Mouse (Mus musculus): Measurements from ENCODE around the gene Prorsd1. TPM values are rescaled to one million over a fixed set of nuclear protein-coding genes. Genes with fewer than 3 reads are reported as not detected.
"Not testable (repeated sequence)": the region's sequence is repeated elsewhere in the genome, so short reads cannot be mapped to it uniquely, and the experiment has no call there.

Gene Prorsd1
- 4.8 and 4.9 TPM in 2 replicates for polyA plus RNA-seq (2012; rRNA removed)

GRCm38 (mm10) chr11:29514682-29515412 lies at the start of gene Prorsd1:
Gene Prorsd1 (minus strand): TSS chr11:29515033.
- peak; percentile 41 to 67 for DNase-seq (ENCODE audit: extremely low spot score in 1 of 2, low spot score in 1 of 2)

- no peak for DNase-seq (ENCODE audit: extremely low spot score in 1 of 2, low spot score in 1 of 2)
These were observed 48.6 kb upstream of the Prorsd1 start for GRCm38 (mm10) chr11:29563406-29563805.

- DNase-seq (ENCODE audit: extremely low spot score in 1 of 2, low spot score in 1 of 2): no peak
These were observed 46.2 kb upstream of the Prorsd1 start for GRCm38 (mm10) chr11:29560990-29561389.

- no peak for DNase-seq (ENCODE audit: extremely low spot score in 1 of 2, low spot score in 1 of 2)
These were observed 45.6 kb upstream of the Prorsd1 start for GRCm38 (mm10) chr11:29560452-29560851.

- no peak for DNase-seq (ENCODE audit: extremely low spot score in 1 of 2, low spot score in 1 of 2)
These were observed 34.6 kb upstream of the Prorsd1 start for GRCm38 (mm10) chr11:29549425-29549778.

GRCm38 (mm10) chr11:29548504-29549424 lies 33.9 kb upstream of the Prorsd1 start:
- DNase-seq (ENCODE audit: extremely low spot score in 1 of 2, low spot score in 1 of 2): no peak

GRCm38 (mm10) chr11:29547752-29548503 lies 33.1 kb upstream of the Prorsd1 start, which contains the start of the genes Clhc1 and Rps27a:
Gene Clhc1 (plus strand): TSS chr11:29547950.
Gene Rps27a (minus strand): TSS chr11:29548109.
- peak; percentile 80 to 94 for DNase-seq (ENCODE audit: extremely low spot score in 1 of 2, low spot score in 1 of 2)

GRCm38 (mm10) chr11:29547249-29547751 lies 32.5 kb upstream of the Prorsd1 start:
- no peak for DNase-seq (ENCODE audit: extremely low spot score in 1 of 2, low spot score in 1 of 2)

GRCm38 (mm10) chr11:29546762-29547161 lies 31.9 kb upstream of the Prorsd1 start:
- no peak for DNase-seq (ENCODE audit: extremely low spot score in 1 of 2, low spot score in 1 of 2)

GRCm38 (mm10) chr11:29546297-29546696 lies 31.5 kb upstream of the Prorsd1 start:
- not testable (repeated sequence) for DNase-seq (ENCODE audit: extremely low spot score in 1 of 2, low spot score in 1 of 2)

- not testable (repeated sequence) for DNase-seq (ENCODE audit: extremely low spot score in 1 of 2, low spot score in 1 of 2)
These were observed 30.4 kb upstream of the Prorsd1 start for GRCm38 (mm10) chr11:29545150-29545752.

GRCm38 (mm10) chr11:29544225-29544945 lies 29.6 kb upstream of the Prorsd1 start:
- DNase-seq (ENCODE audit: extremely low spot score in 1 of 2, low spot score in 1 of 2): no peak

- no peak for DNase-seq (ENCODE audit: extremely low spot score in 1 of 2, low spot score in 1 of 2)
These were observed 23.4 kb upstream of the Prorsd1 start for GRCm38 (mm10) chr11:29538201-29538600.

GRCm38 (mm10) chr11:29525988-29526794 lies 11.4 kb upstream of the Prorsd1 start, which contains the start of gene Mtif2:
Gene Mtif2 (plus strand): TSS chr11:29526408.
- DNase-seq (ENCODE audit: extremely low spot score in 1 of 2, low spot score in 1 of 2): peak; percentile 54 to 82

GRCm38 (mm10) chr11:29514325-29514681 lies 530 bp downstream of the Prorsd1 start:
- no peak for DNase-seq (ENCODE audit: extremely low spot score in 1 of 2, low spot score in 1 of 2)

GRCm38 (mm10) chr11:29512818-29513535 lies 1.9 kb downstream of the Prorsd1 start:
- no peak for DNase-seq (ENCODE audit: extremely low spot score in 1 of 2, low spot score in 1 of 2)

- DNase-seq (ENCODE audit: extremely low spot score in 1 of 2, low spot score in 1 of 2): no peak
These were observed 5.4 kb downstream of the Prorsd1 start for GRCm38 (mm10) chr11:29509421-29509820.
